Mouse (Mus musculus) heart, postnatal 36 days (tissue): ENCODE measurements at regions not wholly inside any gene's neighbourhood (a gene's known extent, or its start where the extent isn't known, plus 50 kb on each side); places are given as distances from the start of the nearest gene placed in this dataset.
A peak's percentile ranks its signal among the peaks of the same experiment; 100 is the strongest.

Source experiments
- DNase-seq, 2 experiments: peaks; one replicate each; pipeline ENCODE4 v3.0.0; 2021 to 2022
- intact Hi-C: fragments of 180-260 bp; cut with DNase I; formaldehyde crosslinking; loops from one replicate; pipeline ENCODE4 v1.15.1; 2025

DNA sequence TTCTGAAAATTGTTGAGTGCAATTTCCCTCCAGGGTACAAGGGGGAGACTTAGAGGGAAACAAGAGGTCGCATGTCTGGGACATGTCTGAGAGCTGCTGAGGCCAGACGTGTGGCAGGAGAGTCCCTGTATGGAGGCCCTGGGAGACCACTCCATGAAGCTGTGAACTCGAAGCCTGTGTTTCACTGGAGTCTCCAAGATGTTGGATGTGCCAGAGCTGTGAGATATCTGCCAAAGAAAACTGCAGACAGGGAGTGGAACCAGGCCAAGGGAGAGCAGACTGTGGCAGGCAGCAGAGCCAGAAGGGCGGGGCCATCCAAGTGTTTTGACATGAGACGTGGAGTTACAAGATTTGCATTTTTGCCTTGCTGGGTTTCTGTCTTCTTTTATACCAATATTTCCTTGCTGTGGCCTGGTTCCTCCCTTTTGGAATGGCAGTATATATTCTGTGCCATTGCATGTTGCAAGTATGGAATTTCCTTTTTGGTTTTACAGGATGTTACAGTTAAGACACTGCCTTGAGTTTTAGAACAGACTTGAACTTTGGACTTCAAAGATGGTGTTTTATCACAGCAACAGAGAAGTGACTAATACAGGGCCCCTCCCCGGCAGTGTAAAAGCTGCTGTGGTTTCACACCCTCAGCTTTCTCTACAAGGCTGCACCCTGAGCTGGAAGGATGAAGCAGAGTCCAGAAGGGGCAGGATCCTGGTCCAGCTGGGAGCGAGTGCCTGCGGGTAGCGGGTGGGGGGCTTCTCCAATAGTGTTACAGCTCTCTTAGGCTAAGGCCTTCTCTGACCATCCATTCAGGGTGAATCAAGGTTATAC, 85.0 kb upstream of the Prok2 start:
- intact Hi-C loops = no loop called here

DNA sequence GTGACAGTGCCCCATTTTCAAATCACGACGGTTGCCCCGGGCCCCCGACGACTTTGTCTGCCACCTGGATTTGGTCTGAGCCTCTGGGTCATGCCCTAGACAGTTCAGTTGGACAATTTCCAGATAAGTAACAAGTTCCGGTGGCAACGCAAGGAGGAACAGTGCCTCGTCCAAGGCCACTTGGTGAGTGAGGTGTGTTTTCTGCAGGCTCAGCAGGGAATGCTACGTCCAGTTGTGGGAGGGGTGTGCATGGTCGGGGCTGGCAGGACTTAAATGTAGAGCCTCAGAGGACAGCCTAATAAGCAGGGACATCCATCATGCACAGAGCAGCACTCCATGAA, 78.7 kb upstream of the Prok2 start:
- intact Hi-C loops = loop anchor here (1.0 to 5.0 kb wide), 7 partner anchors 97 to 1072 kb away; partner anchors contain the start of gene Rybp
- DNase-seq = no peak

More for the DNA sequence above, 85.0 kb upstream of the Prok2 start:
- DNase-seq = peak; percentile 66 to 70

GRCm38 (mm10) chr6:99803983-99804904, 78.1 kb upstream of the Prok2 start:
- intact Hi-C loops = loop anchor here (1.0 to 5.0 kb wide), 6 partner anchors 346 to 1073 kb away; partner anchors contain the start of gene Rybp
- DNase-seq = peak; percentile 88 to 96

- intact Hi-C loops = loop anchor here (5.0 kb wide), 5 partner anchors 486 to 1076 kb away; partner anchors contain the start of gene Rybp
- no peak for DNase-seq
These were observed 74.7 kb upstream of the Prok2 start for GRCm38 (mm10) chr6:99800919-99801318.

- DNase-seq = no peak
- intact Hi-C loops = loop anchor here (5.0 kb wide), 5 partner anchors 487 to 1077 kb away; partner anchors contain the start of gene Rybp
These were observed 74.1 kb upstream of the Prok2 start for GRCm38 (mm10) chr6:99800324-99800723.

DNA sequence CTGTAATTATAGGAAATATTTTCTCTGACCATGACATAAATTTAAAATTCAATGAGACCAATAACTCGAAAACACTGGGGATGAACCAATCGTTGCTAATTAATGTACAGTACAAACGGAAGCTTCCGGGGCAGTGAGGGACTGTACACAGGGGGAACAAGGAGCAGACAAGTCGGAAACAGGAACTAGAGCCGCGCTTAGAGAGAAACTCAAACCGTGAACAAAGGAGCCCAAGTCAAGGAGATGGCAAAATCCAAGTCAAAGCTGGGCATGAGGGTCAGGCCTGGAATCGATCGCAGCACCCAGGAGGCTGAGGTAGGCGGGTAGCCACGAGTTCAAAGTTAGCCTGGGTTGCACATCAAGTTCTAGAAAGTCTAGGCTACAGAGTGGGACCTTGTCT, 70.2 kb upstream of the Prok2 start:
- no peak for DNase-seq
- intact Hi-C loops = no loop called here

DNA sequence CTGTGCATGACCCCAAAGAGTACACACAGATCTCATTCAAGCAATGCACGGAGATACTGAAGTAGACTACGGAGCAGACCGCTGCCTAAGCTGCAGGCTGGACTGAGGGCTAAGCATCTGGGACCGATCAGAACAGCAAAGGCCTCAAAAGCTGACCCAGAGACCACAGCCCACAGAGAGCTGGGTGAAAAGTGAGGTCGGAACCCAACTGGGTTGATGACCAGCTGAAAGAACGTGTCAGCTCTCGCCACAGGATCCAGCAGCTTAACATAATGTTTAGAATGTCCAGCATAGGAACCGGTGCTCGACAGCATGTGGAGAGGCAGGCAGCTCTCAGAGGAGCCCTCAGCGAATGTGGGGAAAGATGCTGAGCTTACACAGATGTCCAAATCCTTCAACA, 67.4 kb upstream of the Prok2 start:
- intact Hi-C loops = no loop called here

GRCm38 (mm10) chr6:99792353-99792752, 66.2 kb upstream of the Prok2 start:
- DNase-seq = no peak
- intact Hi-C loops = no loop called here

More for the DNA sequence above, 67.4 kb upstream of the Prok2 start:
- no peak for DNase-seq

DNA sequence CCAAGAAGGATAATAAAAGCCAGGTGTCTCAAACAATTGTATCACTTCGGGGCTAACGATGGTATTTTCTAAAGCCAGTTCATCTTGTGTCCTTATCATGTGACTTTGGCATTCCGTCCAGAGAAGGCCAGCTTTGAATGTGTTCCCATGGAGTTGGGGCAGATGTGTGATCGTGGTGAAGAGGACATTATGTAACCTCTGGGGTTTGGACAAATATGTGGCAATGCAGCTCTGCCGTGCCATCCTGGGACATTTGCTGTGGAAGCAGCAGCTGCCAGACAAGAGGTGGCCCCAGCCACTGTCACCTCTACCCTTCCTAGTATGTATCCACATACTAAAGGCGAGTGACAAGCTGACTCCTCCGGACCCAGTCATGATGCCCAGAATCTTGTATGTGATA, 60.8 kb upstream of the Prok2 start:
- no peak for DNase-seq
- intact Hi-C loops = no loop called here

DNA sequence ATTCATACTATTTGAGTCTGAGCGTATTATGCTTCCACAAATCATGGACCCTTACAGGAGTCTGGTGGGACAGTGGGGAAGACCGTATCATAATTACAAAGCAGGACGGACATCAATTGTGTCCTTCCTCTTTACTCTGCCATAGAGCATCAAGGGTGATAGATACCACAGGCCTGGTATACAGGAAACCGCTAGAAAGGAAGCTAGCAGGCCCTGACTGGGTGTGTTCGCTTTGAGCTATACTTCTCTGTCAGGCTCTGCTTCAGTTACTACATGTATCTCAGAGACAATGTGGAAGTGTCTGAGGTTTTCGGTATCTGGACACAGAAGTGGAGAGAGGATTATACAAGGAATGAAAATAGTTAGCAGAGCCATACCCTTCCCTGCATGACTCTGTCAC, 59.0 kb upstream of the Prok2 start:
- DNase-seq = no peak
- intact Hi-C loops = no loop called here

- intact Hi-C loops = no loop called here
- DNase-seq = peak in 1 of 2 experiments; percentile 14
These were observed 58.6 kb upstream of the Prok2 start for GRCm38 (mm10) chr6:99784804-99785203.

DNA sequence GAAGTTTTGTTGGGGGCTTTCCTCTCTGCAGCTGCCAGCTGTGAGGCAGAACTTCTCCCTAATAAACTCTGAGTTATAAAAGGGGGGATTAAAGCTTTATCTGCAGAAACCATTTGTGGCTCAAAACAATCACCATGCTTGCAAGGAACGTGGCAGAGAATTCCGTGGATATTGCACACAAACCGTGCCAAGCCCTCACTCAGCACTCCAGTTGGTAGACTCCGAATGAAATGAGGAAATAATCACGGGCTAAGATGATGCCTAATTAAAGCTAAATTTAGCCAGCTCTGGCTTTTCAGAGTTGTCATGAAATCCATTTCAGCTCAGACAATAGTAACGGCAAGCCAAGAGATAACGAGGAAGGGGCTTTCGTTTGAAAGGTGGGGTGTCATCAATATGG, 58.1 kb upstream of the Prok2 start:
- intact Hi-C loops = no loop called here
- DNase-seq = no peak

DNA sequence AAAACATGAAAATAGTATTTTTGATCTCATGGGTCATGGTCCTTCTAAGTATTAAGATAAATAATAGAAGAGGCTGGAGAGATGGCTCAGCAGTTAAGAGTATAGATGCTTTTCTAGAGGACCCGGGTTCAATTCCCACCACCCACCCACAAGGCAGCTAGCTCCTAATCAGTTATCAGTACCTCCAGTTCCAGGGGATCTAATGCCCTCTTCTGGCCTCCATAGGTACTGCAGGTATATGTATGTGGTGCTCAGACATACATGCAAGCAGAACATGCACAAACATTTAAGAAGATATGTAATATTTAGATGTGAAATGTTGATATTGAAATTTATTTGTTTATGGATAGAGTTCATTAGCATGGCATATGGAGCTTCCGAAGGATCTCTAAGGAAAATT, 56.8 kb upstream of the Prok2 start:
- intact Hi-C loops = no loop called here
- no peak for DNase-seq
